Mouse (Mus musculus) embryonic fibroblast, embryonic 13.5 days (primary cell): ENCODE measurements around the gene Fam69a. TPM values are rescaled to one million over a fixed set of nuclear protein-coding genes. Genes with fewer than 3 reads are reported as not detected.
"Not testable (repeated sequence)": the region's sequence is repeated elsewhere in the genome, so short reads cannot be mapped to it uniquely, and the experiment has no call there.

Source experiments
- H3K27ac ChIP-seq: 2 replicates; pipeline ENCODE4 v1.5.1; 2012; ENCODE audit warnings: low read length, control low read depth, inconsistent platforms; ENCODE audit not compliant: insufficient read depth
- H3K4me1 ChIP-seq: 2 replicates; pipeline ENCODE4 v1.6.1; 2011; ENCODE audit warnings: low read length; ENCODE audit not compliant: control insufficient read depth, insufficient read depth
- H3K4me3 ChIP-seq: 2 replicates; pipeline ENCODE4 v1.5.1; 2011; ENCODE audit warnings: mild to moderate bottlenecking, control low read depth, low read length; ENCODE audit not compliant: insufficient read depth
- CTCF ChIP-seq: IDR thresholded peaks from 2 replicates; pipeline ENCODE4 v1.5.1; 2011; ENCODE audit warnings: mild to moderate bottlenecking, control low read depth, low read length, moderate library complexity, borderline replicate concordance; ENCODE audit not compliant: insufficient read depth
- POLR2A ChIP-seq: IDR thresholded peaks from 2 replicates; pipeline ENCODE4 v1.6.1; 2011; ENCODE audit warnings: low read depth, mild to moderate bottlenecking, control low read depth, low read length, moderate library complexity
- polyA plus RNA-seq: library from polyadenylated mRNA; stranded (reverse); fragments of >200 nt; gene quantifications from 2 replicates; pipeline ENCODE4 v1.2.4, GENCODE M21; 2011; ENCODE audit warnings: low read depth; ENCODE audit not compliant: missing spikeins, insufficient read length

The Fam69a gene
- polyA plus RNA-seq: 8.0 and 15.4 TPM in 2 replicates

DNA sequence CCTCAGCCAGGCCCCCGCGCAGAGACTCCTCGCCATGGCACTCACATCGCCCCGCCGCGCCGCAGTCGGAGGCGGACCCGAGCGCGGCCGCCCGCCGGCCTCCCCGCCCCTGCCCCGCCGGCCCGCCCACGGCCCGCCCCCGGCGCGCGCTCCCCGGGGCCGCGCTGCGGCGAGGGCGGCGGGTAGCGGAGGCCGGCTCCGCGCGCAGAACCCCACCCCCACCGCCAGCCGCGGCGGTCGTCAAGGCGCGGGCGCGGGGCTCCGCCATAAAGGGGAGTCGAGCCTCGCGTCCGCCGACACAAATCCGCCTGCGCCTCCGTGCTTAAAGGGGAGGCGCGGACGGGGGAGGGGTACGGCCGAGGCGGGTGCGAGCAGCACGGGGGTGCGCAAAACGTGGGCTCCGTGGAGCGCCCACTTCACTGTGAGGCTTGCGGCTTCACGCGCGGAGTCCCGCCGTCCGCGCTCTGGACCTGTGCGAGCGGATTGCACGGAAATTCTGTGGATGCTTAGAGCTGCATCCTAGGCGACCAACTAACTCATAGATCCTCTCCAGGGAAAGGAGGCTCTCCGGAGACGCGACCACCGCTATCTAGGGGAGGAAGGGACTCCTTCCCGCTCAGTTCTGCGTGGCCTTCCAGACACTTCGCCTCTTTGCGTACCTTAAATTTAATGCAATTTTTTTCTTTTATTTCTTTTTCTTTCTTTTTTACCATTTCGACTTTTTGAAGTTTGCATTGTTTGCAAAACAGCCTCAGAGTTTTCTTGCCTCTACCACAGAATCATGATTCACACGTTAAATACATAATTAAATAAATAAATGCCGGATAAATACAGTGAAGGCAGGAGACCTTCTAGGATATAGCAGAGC, at the start of gene Fam69a:
Gene Fam69a, minus strand, starts transcription at position 119 of the 868 bp plus-strand sequence.
- Histone ChIP-seq H3K4me3 (peak within 1 kb of the TSS; percentile 72), H3K27ac (peak within 1 kb of the TSS; percentile 45; the same call in 1 of the 2 replicates)
- peak; percentile 42; the same call in 1 of the 2 replicates for TF ChIP-seq POLR2A
- no peak for TF ChIP-seq CTCF

DNA sequence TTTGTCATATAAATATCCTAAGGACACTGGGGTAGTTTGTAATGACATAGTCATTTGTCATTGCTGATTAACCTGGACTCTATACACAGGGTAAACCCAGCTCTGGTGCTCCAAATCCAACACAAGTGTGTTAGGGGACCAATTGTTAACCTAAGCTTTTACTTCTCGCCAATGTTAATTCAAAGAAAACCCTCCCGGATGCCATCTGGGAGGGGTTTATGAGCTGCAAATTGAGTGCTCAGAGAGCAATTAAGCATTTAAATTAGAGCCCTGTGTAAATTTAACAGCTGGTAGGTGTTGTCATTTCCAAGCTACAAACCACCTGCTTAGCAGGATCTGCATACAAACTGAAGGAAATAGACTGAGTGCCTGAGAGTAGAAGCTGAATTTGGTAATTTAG, 48.6 kb upstream of the Fam69a start:
- H3K4me3 ChIP-seq: no peak overlapping the region
- TF ChIP-seq POLR2A: no peak
- no peak for TF ChIP-seq CTCF
- no peaks in the 10 kb centered on the region for H3K4me1 ChIP-seq
- H3K27ac ChIP-seq: no peak overlapping the region

More for the DNA sequence above, at the start of gene Fam69a:
- no peaks in the 10 kb centered on the region for H3K4me1 ChIP-seq

DNA sequence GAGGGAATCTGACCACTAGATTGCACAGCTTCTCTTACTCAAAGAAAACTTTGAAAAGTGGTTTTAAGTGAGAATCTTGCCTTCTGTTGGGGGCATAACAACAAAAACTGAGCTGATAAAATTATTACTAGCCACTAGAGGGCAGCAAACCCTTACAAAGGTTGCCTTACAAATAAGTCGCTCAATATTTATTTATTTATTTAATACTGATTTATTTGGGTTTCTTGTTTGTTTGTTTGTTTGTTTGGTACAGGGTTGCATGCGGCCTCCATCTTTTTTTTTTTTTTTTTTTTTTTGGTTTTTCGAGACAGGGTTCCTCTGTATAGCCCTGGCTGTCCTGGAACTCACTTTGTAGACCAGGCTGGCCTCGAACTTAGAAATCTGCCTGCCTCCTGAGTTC, 47.3 kb upstream of the Fam69a start:
- TF ChIP-seq POLR2A (no peak), CTCF (no peak)
- H3K4me1 ChIP-seq: no peaks in the 10 kb centered on the region
- H3K4me3 ChIP-seq: no peak overlapping the region
- H3K27ac ChIP-seq: no peak overlapping the region

DNA sequence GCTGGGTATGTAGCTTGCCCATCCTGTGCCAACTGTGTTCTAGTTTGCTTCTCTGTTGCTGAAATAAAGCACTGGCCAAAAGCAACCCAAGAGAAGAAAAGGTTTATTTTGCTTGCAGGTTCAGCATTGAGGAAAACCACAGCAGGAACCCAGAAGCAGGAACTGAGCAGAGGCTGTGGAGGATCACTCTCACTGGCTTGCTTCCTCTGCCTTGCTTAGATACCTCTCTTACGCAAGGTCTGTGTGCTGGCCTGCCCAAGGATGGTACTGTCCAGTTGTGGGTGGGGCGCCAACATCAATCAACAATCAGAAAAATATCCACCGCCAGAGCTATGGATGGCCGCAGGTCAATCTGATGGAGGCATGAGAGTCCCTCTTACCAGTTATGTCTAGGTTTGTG, 44.4 kb upstream of the Fam69a start:
- TF ChIP-seq POLR2A (no peak), CTCF (no peak)
- Histone ChIP-seq H3K4me1 (no peaks in the 10 kb centered on the region), H3K4me3 (no peak overlapping the region), H3K27ac (no peak overlapping the region)

DNA sequence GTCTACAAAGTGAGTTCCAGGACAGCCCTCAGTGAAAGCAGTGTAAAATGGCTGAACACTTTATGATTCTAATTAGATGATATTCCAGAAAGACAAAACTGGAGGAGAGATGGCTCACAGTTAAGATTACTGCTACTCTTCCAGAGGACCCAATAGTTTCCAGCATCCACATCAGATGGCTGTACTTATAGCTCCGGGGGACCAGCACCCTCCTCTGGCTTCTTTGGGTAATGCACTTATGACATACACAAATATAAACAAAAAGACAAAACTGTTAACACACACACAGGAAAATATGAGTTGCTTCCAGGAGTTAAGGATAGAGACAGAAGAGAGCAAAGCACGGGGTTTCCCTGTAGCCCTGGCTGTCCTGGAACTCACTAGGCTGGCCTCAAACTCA, 43.1 kb upstream of the Fam69a start:
- Histone ChIP-seq H3K27ac (no peak overlapping the region), H3K4me3 (no peak overlapping the region), H3K4me1 (no peaks in the 10 kb centered on the region)
- no peak for TF ChIP-seq POLR2A

DNA sequence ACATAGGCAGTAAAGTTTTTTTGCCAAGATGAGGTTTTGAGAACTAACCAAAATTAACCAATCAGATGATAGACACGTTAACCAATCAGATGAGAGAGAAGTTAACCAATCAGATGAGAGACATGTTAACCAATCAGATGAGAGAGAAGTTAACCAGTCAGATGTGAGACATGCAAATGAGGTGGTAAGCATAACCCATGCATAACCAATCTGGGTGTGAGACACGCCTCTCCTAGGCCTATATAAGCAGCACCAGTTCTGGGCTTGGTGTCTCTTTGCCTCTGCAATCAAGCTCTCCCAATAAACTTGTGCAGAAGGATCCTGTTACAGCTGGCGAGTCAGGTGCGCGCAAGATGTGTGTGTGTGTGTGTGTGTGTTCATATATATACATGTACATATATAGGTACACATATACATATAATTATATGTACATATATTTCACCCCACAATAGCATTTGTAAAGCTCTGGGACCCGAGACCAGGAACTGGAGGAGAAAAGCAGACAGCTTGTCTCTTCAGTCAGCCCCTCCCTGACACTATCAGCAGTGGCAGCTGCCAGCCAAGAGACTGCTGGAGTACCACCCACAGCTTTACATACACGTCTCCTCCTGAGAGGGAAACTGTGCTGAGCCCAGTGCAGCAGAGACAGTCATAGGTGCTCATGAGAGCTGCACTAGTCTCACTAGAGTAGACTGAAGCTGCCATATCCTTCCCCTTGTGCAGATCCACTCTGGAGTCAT, 42.1 kb upstream of the Fam69a start:
- not testable (repeated sequence) for H3K27ac ChIP-seq, H3K4me1 ChIP-seq, H3K4me3 ChIP-seq

DNA sequence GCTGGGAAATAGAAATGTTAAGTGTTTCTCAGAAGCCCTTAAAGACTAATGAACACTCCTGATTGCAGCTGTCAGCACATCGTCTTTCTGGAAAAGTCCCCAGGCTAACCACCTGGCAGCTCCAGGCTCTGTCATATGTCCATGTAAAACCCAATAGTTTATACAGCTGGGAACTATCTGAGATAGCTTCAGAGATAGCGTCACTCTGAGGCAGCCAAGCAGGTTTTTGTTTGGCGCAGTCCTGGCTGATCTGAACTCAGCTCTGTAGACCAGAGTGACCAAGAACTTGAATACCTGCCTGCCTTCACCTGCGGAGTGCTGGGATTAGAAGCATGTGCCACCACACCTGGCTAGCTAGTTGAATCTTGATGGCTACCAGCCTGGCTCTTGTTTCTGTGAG, 41.3 kb upstream of the Fam69a start:
- no peaks in the 10 kb centered on the region for H3K4me1 ChIP-seq
- TF ChIP-seq POLR2A (no peak), CTCF (no peak)
- no peak overlapping the region for H3K4me3 ChIP-seq
- no peak overlapping the region for H3K27ac ChIP-seq

DNA sequence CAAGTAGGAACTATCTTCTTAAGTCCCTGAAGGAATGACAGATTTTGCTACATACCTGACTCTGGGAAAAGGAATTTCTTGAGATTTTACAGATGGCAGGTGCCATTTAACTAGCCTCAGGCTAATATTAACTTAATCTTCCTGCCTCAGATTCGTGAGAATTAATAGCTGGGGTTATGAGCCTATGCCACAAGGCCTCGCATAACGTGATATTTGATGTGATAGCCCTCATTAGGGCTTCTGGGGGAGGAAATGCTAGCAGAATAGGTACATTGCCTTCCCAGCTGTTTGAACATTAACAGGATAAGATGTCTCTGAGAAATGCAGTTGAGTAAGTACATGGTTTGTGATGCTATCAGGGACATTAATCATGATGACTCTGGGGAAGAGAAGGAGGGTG, 34.5 kb upstream of the Fam69a start:
- Histone ChIP-seq H3K27ac (no peak overlapping the region), H3K4me1 (no peaks in the 10 kb centered on the region), H3K4me3 (no peak overlapping the region)
- TF ChIP-seq POLR2A: no peak
- TF ChIP-seq CTCF: no peak

DNA sequence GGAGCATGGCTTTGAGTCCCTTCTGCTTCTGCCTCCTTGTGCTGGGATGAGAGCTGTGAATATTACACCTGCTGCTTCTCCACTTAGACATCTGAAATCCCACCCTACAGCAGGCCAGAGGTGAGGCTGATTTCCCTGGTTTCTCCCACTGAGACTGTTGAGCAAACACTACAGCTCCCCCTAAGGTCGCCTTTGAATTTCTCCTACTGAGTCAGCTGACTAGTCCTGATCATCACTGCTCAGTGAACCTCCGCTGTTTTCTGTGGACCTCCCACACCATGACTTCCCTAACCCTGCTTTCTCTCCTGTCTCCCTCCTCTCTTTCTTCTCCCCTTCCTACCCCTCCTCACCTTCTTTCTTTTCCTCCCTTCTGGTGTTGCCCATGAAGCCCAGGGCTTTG, 32.5 kb upstream of the Fam69a start:
- Histone ChIP-seq H3K27ac (no peak overlapping the region), H3K4me1 (no peaks in the 10 kb centered on the region), H3K4me3 (no peak overlapping the region)
- TF ChIP-seq CTCF (no peak), POLR2A (no peak)

DNA sequence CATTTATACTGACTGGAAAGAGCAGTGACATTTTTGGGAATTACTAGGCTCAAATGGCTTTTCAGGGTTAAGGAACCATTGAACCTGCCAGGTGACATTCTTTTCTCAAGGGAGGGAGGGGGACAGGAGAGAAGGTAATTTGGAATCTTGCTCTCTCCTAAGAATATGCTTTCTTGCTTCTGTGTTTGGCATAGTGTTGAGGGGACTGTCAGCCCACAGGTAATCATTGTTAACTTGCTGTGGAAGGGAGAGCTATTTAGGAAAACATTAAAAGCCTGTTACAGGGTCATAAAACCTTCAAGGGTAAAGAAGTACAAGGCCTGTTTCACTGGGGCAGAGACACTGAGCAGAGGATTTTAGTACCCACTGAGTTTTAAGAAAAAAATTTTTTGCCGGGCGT, 30.3 kb upstream of the Fam69a start:
- Histone ChIP-seq H3K27ac (no peak overlapping the region), H3K4me1 (no peaks in the 10 kb centered on the region), H3K4me3 (no peak overlapping the region)
- TF ChIP-seq CTCF: no peak
- TF ChIP-seq POLR2A: no peak
